Mouse (Mus musculus) lung, postnatal 4 days (tissue): Measurements from ENCODE around the gene Plekha7.
"Not testable (repeated sequence)": the region's sequence is repeated elsewhere in the genome, so short reads cannot be mapped to it uniquely, and the experiment has no call there.

Source experiments
- DNase-seq, 2 experiments: peaks; one replicate each; pipeline ENCODE4 v3.0.0; 2021

The Plekha7 gene

GRCm38 (mm10) chr7:116125671-116126070, 182.5 kb downstream of the Plekha7 start:
- no peak for DNase-seq

- no peak for DNase-seq
Observed at GRCm38 (mm10) chr7:116124057-116124456, 184.1 kb downstream of the Plekha7 start.

DNA sequence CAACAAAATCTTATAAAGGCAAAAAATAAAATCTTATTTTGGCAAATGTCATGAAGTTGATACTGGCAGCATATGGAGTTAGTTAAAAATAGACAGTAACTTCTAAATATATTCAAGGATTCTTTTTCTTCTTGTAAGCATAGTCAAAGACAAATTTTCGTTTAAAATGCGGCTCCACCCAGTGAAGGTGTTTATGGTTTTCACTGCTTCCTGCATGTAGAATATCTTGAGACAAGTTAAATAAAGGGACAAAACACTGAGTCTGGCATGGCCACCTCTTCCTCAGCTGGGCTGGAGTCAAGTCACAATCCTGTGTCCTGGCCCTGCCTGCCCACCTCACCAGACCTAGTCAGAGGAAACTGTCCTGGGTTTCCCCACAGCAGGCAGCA, 184.6 kb downstream of the Plekha7 start:
- no peak for DNase-seq

DNA sequence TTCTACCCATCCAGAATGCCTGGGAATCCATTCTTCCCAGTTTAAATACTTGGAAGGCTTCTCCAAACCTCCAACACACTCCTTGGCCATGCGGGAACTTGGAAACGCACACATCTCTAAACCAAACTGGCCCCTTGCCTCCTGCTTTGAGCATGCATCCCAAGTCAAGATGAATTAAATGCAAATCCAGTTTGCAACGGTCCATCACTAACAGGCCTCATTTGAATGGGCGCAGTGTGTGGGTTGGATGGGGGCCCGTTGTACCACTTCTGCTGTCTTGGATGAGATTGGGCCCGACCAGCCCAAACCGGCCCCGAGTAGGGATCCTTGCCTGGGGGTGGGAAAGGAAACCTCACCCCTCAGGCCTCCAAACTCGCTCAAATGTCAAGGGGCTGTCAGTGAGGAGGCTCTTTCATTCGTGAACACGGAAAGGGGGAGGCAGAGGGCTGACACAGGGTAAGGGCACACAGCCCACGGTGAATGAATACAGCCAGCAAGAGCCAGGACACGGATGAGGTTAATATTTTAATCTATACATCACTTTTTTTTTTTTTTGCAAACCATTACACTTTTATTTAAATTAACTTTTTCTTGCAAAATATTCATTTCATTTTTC, 185.1 kb downstream of the Plekha7 start:
- DNase-seq, result peak; percentile 11 to 39

DNA sequence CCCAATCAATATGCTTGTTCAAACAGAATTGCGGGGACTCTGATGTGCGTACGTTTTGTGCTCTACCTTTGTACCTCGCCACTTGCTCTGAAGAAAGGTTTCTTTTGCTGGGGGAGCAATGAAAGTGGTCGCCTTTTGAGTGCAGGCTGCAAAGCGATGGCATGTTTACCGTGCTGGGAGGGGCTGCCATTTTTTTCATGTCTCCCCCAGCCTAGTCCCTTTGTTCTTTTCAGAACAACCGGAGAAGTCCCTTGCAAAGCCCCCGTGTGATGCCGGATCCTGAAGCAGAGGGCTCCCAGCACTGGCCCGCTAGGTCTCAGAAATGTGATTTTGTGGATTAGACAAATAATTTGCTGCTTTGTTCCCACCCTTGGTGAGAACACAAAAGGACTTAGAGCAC, 187.0 kb downstream of the Plekha7 start:
- no peak for DNase-seq

DNA sequence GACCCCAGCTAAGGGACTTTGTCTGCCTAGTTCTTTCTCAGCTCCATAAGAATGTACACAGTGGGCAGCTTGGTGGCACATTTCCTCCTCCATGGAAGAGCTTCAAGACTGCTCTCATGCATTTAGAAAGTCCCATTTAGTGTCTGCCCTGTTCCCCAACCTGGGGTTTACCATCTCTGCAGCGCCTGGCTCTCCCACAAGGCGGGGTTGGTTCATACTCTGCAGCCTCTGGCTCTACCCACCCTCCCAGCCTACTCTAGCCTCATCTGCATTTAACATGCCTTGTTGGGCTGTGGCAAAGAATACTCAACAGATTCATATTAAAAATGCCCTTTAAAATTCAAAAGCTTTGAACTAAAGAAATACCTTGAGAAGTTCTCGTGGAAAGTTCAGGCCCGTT, 187.4 kb downstream of the Plekha7 start:
- DNase-seq, result no peak

DNA sequence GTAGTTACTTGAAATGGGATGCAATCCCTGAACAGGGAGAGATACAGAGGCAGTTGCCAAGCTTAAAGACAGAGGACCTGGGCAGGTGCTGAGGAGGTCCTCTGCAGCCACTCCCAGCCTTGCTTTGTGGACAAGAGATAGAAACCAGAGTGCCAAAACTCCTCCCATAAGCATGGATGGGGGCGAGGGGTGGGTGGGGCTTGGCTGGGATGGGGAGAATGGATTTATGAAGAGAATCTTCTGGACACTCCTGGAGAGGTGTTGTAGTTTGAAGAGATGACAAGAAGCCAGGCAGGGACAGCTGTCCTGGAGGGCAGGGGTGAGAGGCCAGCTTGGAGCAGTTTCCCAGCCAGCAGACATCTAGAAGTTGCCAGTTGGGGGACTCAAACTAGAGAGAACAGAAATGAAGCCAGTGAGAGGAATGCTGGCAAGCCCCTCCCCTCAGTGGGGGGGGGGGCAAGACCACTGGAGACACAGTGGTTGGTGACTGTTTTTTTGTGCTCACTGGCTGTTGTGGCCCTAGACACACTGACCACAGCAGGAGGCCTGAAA, 188.8 kb downstream of the Plekha7 start:
- DNase-seq, result no peak

DNA sequence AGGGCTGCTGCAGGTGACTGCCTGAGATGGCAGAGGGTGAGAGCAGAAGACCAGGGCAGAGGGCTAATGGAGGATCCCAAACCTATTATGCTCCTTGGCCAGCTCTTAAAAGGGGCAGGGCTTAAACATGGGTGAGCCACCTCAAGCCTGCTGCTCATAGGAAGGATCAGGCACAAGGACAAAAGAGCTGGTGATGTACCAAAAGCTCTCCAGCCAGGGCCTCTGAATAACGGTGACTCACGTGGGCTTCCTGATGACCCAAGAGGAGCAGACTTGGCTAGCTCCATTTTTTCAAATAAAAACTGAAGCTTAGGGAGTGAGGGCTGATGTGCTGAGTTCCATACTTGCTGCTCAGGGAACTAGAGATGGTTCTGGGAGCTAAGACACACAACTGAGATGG, 192.2 kb downstream of the Plekha7 start:
- DNase-seq, result no peak

- no peak for DNase-seq
Observed at GRCm38 (mm10) chr7:116115216-116115930, 192.8 kb downstream of the Plekha7 start.

- DNase-seq, result no peak
Observed at GRCm38 (mm10) chr7:116111546-116111945, 196.6 kb downstream of the Plekha7 start.

- DNase-seq, result no peak
Observed at GRCm38 (mm10) chr7:116110661-116111060, 197.5 kb downstream of the Plekha7 start.

- no peak for DNase-seq
Observed at GRCm38 (mm10) chr7:116103091-116103490, 205.1 kb downstream of the Plekha7 start.

- no peak for DNase-seq
Observed at GRCm38 (mm10) chr7:116099952-116100528, 208.1 kb downstream of the Plekha7 start.

GRCm38 (mm10) chr7:116093466-116093850, 214.7 kb downstream of the Plekha7 start:
- no peak for DNase-seq

GRCm38 (mm10) chr7:116092710-116093465, 215.3 kb downstream of the Plekha7 start:
- peak; percentile 96 for DNase-seq

DNA sequence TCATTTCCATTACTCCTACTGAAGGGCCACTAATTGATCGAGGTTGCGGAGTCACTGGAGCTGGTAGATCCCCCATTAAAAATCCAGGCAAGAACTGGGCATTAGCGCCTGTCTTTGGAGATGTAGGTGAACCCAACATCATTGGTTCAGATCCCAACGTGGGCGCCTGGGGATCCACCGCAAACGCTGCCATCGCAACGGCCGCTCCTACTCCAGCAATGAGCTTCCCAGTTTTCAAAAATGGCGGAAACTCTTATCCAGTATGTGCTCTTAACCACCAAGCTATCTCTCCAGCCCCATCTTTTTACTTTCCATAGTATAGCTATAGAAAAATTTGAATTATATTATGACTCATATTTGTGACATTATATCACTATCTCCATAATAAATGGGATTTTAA, 223.8 kb downstream of the Plekha7 start, which contains the start of gene Gm4353:
Gm4353 (minus strand) TSS at position 270 of the 400 bp plus-strand sequence.
- not testable (repeated sequence) for DNase-seq
